8 mouse cellular contexts compared by ENCODE assay signal in the genomic region with DNA sequence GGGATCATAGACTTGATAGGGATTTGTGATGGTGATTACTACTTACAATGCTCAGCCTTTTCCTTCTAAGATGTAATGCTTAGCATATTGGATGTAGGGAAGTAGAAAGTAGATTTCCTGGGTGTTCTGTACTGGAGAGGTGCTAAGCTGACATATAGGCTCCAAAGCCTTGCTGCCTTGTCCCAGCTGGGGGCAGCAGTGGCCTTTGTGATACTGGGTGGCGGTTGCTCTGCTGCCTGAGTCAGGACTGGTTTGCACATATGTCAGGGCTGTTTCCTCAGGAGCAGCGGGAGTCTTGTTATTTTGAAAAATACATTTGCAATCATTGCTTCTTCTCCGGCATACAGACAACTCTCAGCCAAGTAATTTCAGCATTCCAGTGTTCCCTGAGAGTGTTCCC. TPM values are rescaled to one million over a fixed set of nuclear protein-coding genes. Genes with fewer than 3 reads are reported as not detected.
DNase-seq lines count a peak whose midpoint lies in the region; ATAC-seq and TF ChIP-seq lines count a peak whose summit lies in the region.

No protein-coding gene starts in this region.

- TF ChIP-seq POLR2A in spleen, adult 2 months (IDR thresholded peaks at IDR 0.05; ENCODE audit: low read depth, low read length), result no peak
- no peak for TF ChIP-seq POLR2A in embryonic fibroblast, embryonic 13.5 days (IDR thresholded peaks at IDR 0.05; ENCODE audit: low read depth, low read length)

- no peak overlapping the region for H3K4me3 ChIP-seq in hindbrain, embryonic 11.5 days (ENCODE audit: low read depth, low read length)
- H3K4me3 ChIP-seq in hindbrain, embryonic 12.5 days, result no peak overlapping the region
- H3K4me3 ChIP-seq in spleen, adult 2 months (ENCODE audit: extremely low read depth, insufficient read depth, insufficient read length), result no peak overlapping the region
- H3K4me3 ChIP-seq in embryonic fibroblast, embryonic 13.5 days (ENCODE audit: insufficient read depth, low read length), result no peak overlapping the region

- H3K9me3 ChIP-seq in hindbrain, embryonic 11.5 days (ENCODE audit: control insufficient read depth, low read length), result no peaks in the 10 kb centered on the region
- H3K9me3 ChIP-seq in hindbrain, embryonic 12.5 days (replicated peaks), result no peaks in the 10 kb centered on the region

- TF ChIP-seq CTCF in spleen, adult 2 months (IDR thresholded peaks at IDR 0.05; ENCODE audit: extremely low read depth, insufficient read depth, insufficient read length, insufficient replicate concordance), result peak; percentile 42; the same call in 1 of the 2 replicates
- peak; percentile 43; the same call in 1 of the 2 replicates for TF ChIP-seq CTCF in embryonic fibroblast, embryonic 13.5 days (IDR thresholded peaks at IDR 0.05; ENCODE audit: borderline replicate concordance, insufficient read depth, low read length)

- no peaks in the 10 kb centered on the region for H3K4me1 ChIP-seq in hindbrain, embryonic 11.5 days (replicated peaks; ENCODE audit: control insufficient read depth, insufficient read depth, low read length)
- no peaks in the 10 kb centered on the region for H3K4me1 ChIP-seq in hindbrain, embryonic 12.5 days
- peaks cover 6% of the 10 kb centered on the region; the same call in 1 of the 2 replicates for H3K4me1 ChIP-seq in spleen, adult 2 months (ENCODE audit: control insufficient read depth, insufficient read depth, insufficient read length)
- no peaks in the 10 kb centered on the region for H3K4me1 ChIP-seq in embryonic fibroblast, embryonic 13.5 days (ENCODE audit: control insufficient read depth, insufficient read depth, low read length)

- no peak overlapping the region for H3K27ac ChIP-seq in hindbrain, embryonic 11.5 days (ENCODE audit: low read depth, low read length)
- no peak overlapping the region for H3K27ac ChIP-seq in hindbrain, embryonic 12.5 days
- no peak overlapping the region for H3K27ac ChIP-seq in spleen, adult 2 months (ENCODE audit: insufficient read depth, low read length)
- no peak overlapping the region for H3K27ac ChIP-seq in embryonic fibroblast, embryonic 13.5 days (ENCODE audit: insufficient read depth, low read length)

- H3K36me3 ChIP-seq in hindbrain, embryonic 11.5 days (ENCODE audit: control insufficient read depth, insufficient read depth, low read length), result no peaks in the 10 kb centered on the region
- no peaks in the 10 kb centered on the region for H3K36me3 ChIP-seq in hindbrain, embryonic 12.5 days
- no peaks in the 10 kb centered on the region for H3K36me3 ChIP-seq in spleen, adult 2 months (ENCODE audit: control insufficient read depth, insufficient read depth, low read length)

- DNase-seq in hindbrain, embryonic 11.5 days (ENCODE audit: low spot score), result peak; percentile 38
- DNase-seq in spleen, adult 2 months (ENCODE audit: low read depth in 1 of 2, low spot score in 2 of 2), result no peak
- no peak for DNase-seq in spleen, postnatal 4 days (ENCODE audit: low spot score in 2 of 2)
- no peak for DNase-seq in left cerebral cortex, adult 11 months (ENCODE audit: low spot score)
- no peak for DNase-seq in urinary bladder, postnatal 10 days (ENCODE audit: low spot score)

- H3K9ac ChIP-seq in hindbrain, embryonic 11.5 days (ENCODE audit: low read depth, low read length), result no peak overlapping the region
- H3K9ac ChIP-seq in hindbrain, embryonic 12.5 days, result no peak overlapping the region

- 67% methylated on average over 3 of the region's 3 CpGs for WGBS in hindbrain, embryonic 11.5 days
- 77% methylated on average over 3 of the region's 3 CpGs for WGBS in hindbrain, embryonic 12.5 days
- 91% methylated on average over 3 of the region's 3 CpGs for WGBS in spleen, adult 2 months

- ATAC-seq in hindbrain, embryonic 11.5 days (ENCODE audit: low FRiP score), result no peak
- ATAC-seq in hindbrain, embryonic 12.5 days (ENCODE audit: low FRiP score), result no peak
- ATAC-seq in neutrophil, adult 5-6 weeks (ENCODE audit: extremely low read depth, insufficient number of reproducible peaks, low FRiP score, poor library complexity, severe bottlenecking), result peak; percentile 40; the same call in 1 of the 2 replicates

- H3K4me2 ChIP-seq in hindbrain, embryonic 11.5 days (replicated peaks; ENCODE audit: low read depth, low read length), result no peak overlapping the region
- H3K4me2 ChIP-seq in hindbrain, embryonic 12.5 days (replicated peaks), result no peak overlapping the region

- no peaks in the 10 kb centered on the region for H3K27me3 ChIP-seq in hindbrain, embryonic 11.5 days (ENCODE audit: control insufficient read depth, insufficient read depth, low read length)
- H3K27me3 ChIP-seq in hindbrain, embryonic 12.5 days, result no peaks in the 10 kb centered on the region
- H3K27me3 ChIP-seq in spleen, adult 2 months (ENCODE audit: control insufficient read depth, insufficient read depth, low read length), result no peaks in the 10 kb centered on the region

RNA-seq across cellular contexts. Expression of gene Fam173b, which starts 9.4 kb away (rescaled TPM):
- 14.7 and 15.6 TPM in 2 replicates for polyA plus RNA-seq in hindbrain, embryonic 11.5 days (2014; fragmentation: Nextera tagmentation; extraction: Ambion mirVana)
- polyA plus RNA-seq in hindbrain, embryonic 12.5 days (2016; fragmentation: Nextera tagmentation; extraction: Ambion mirVana), result 12.3 and 12.4 TPM in 2 replicates
- 3.9 and 4.9 TPM in 2 replicates for polyA plus RNA-seq in spleen, adult 2 months (2012; rRNA removed)
- polyA plus RNA-seq in embryonic fibroblast, embryonic 13.5 days (2011; ENCODE audit: insufficient read length, low read depth, missing spikeins), result 9.7 and 10.6 TPM in 2 replicates
- 11.2 TPM in 2 replicates for total RNA-seq in neutrophil, adult 5-6 weeks (2017)

RNA-seq across cellular contexts. Expression of gene Cct5, which starts 9.4 kb away (rescaled TPM):
- 721 and 746 TPM in 2 replicates for polyA plus RNA-seq in hindbrain, embryonic 11.5 days (2014; fragmentation: Nextera tagmentation; extraction: Ambion mirVana)
- polyA plus RNA-seq in hindbrain, embryonic 12.5 days (2016; fragmentation: Nextera tagmentation; extraction: Ambion mirVana), result 539 and 546 TPM in 2 replicates
- polyA plus RNA-seq in spleen, adult 2 months (2012; rRNA removed), result 58.3 and 66.9 TPM in 2 replicates
- polyA plus RNA-seq in embryonic fibroblast, embryonic 13.5 days (2011; ENCODE audit: insufficient read length, low read depth, missing spikeins), result 275 and 323 TPM in 2 replicates
- 164 and 183 TPM in 2 replicates for total RNA-seq in neutrophil, adult 5-6 weeks (2017)

RNA-seq across cellular contexts. Expression of gene Cmbl, which starts 45.8 kb away (rescaled TPM):
- 0.64 and 1.3 TPM in 2 replicates for polyA plus RNA-seq in hindbrain, embryonic 11.5 days (2014; fragmentation: Nextera tagmentation; extraction: Ambion mirVana)
- polyA plus RNA-seq in hindbrain, embryonic 12.5 days (2016; fragmentation: Nextera tagmentation; extraction: Ambion mirVana), result 2.7 and 2.8 TPM in 2 replicates
- 6.4 and 12.4 TPM in 2 replicates for polyA plus RNA-seq in spleen, adult 2 months (2012; rRNA removed)
- polyA plus RNA-seq in embryonic fibroblast, embryonic 13.5 days (2011; ENCODE audit: insufficient read length, low read depth, missing spikeins), result 1.3 and 2.3 TPM in 2 replicates
- not detected in 2 replicates for total RNA-seq in neutrophil, adult 5-6 weeks (2017)
